Mouse (Mus musculus) 3T3-L1 (cell line): ENCODE results near the gene Zfp266.

Experiments used
- DNase-seq: peaks from one replicate; pipeline ENCODE4 v3.0.0-alpha.2; 2015; ENCODE audit warnings: low read depth, low spot score

Gene Zfp266

GRCm38 (mm10) chr9:20492527-20493233 lies 28.5 kb downstream of the Zfp266 start, which contains the start of gene Zfp426:
Gene Zfp426, minus strand, starts transcription at chr9:20492746.
- peak; percentile 88 for DNase-seq

- peak; percentile 22 for DNase-seq
Observed at GRCm38 (mm10) chr9:20491858-20492526, 29.2 kb downstream of the Zfp266 start.

- DNase-seq = no peak
Observed at GRCm38 (mm10) chr9:20489536-20489935, 31.7 kb downstream of the Zfp266 start.

GRCm38 (mm10) chr9:20479396-20479795 lies 41.8 kb downstream of the Zfp266 start:
- DNase-seq = no peak

- no peak for DNase-seq
Observed at GRCm38 (mm10) chr9:20476632-20477031, 44.6 kb downstream of the Zfp266 start.

- DNase-seq = peak; percentile 86
Observed at GRCm38 (mm10) chr9:20466761-20467442, 54.3 kb downstream of the Zfp266 start.

GRCm38 (mm10) chr9:20459377-20460317 lies 61.6 kb downstream of the Zfp266 start, which contains the start of gene Zfp26:
Gene Zfp26, minus strand, starts transcription at chr9:20460162.
- DNase-seq = peak; percentile 89

GRCm38 (mm10) chr9:20453647-20454046 lies 67.6 kb downstream of the Zfp266 start:
- DNase-seq = no peak

GRCm38 (mm10) chr9:20451493-20451892 lies 69.7 kb downstream of the Zfp266 start:
- DNase-seq = no peak
